Mouse (Mus musculus) limb, embryonic 13.5 days (tissue): Measurements from ENCODE around the gene Smim24. TPM values are rescaled to one million over a fixed set of nuclear protein-coding genes. Genes with fewer than 3 reads are reported as not detected.
A peak's percentile ranks its signal among the peaks of the same experiment; 100 is the strongest.

Experiments used
- ATAC-seq: fragments of 200-750 bp; cut with Nextera tagmentation; 2 replicates; pipeline ENCODE4 v1.8.0; 2017; ENCODE audit warnings: low read depth, moderate number of reproducible peaks, moderate TSS enrichment; ENCODE audit not compliant: low FRiP score
- H3K27ac ChIP-seq: fragments of 300-500 bp; sonication (generic); 2 replicates; pipeline ENCODE4 v1.5.1; 2015; ENCODE audit warnings: inconsistent platforms, mild to moderate bottlenecking, moderate library complexity
- H3K27me3 ChIP-seq: fragments of 300-500 bp; sonication (generic); 2 replicates; pipeline ENCODE4 v1.6.1; 2015; ENCODE audit warnings: mild to moderate bottlenecking, inconsistent platforms
- H3K36me3 ChIP-seq: fragments of 300-500 bp; sonication (generic); 2 replicates; pipeline ENCODE4 v1.6.1; 2015; ENCODE audit warnings: inconsistent platforms, mild to moderate bottlenecking, moderate library complexity
- H3K4me1 ChIP-seq: fragments of 300-500 bp; sonication (generic); 2 replicates; pipeline ENCODE4 v1.6.1; 2015; ENCODE audit warnings: inconsistent platforms
- H3K4me2 ChIP-seq: fragments of 300-500 bp; sonication (generic); replicated peaks from 2 replicates; pipeline ENCODE4 v1.6.1; 2015; ENCODE audit warnings: inconsistent platforms, mild to moderate bottlenecking, moderate library complexity
- H3K4me3 ChIP-seq: fragments of 300-500 bp; sonication (generic); 2 replicates; pipeline ENCODE4 v1.5.1; 2015; ENCODE audit warnings: moderate library complexity, mild to moderate bottlenecking, inconsistent platforms
- H3K9ac ChIP-seq: fragments of 300-500 bp; sonication (generic); 2 replicates; pipeline ENCODE4 v1.6.1; 2015; ENCODE audit warnings: mild to moderate bottlenecking, inconsistent platforms
- H3K9me3 ChIP-seq: fragments of 300-500 bp; sonication (generic); 2 replicates; pipeline ENCODE4 v1.6.1; 2016; ENCODE audit warnings: inconsistent platforms
- WGBS: fragments of 180-500 bp; shearing (Covaris S2); methylation state at CpG from one replicate; pipeline ENCODE4 v1.1.7; 2015; 5-methylcytosine and 5-hydroxymethylcytosine counted together
- polyA plus RNA-seq: library from polyadenylated mRNA; unstranded; fragments of >200 nt; fragmentation: Nextera tagmentation; extraction: Ambion mirVana; gene quantifications from 2 replicates; pipeline ENCODE4 v1.2.1, GENCODE M21; 2015

Gene Smim24
- polyA plus RNA-seq, 1 experiment from 2014 or later, result 4.2 TPM

GRCm38 (mm10) chr10:81399296-81399695, 6.4 kb downstream of the Smim24 start:
- Histone ChIP-seq H3K9ac (no peak overlapping the region), H3K27ac (no peak overlapping the region; the same call in 1 of the 2 replicates), H3K4me3 (no peak overlapping the region), H3K36me3 (peaks cover 50% of the 10 kb centered on the region), H3K4me2 (no peak overlapping the region), H3K4me1 (peaks cover 52% of the 10 kb centered on the region), H3K27me3 (no peaks in the 10 kb centered on the region), H3K9me3 (no peaks in the 10 kb centered on the region)
- ATAC-seq, result no peak
- 53% methylated on average over 5 of the region's 5 CpGs for WGBS

- H3K27me3 ChIP-seq, result no peaks in the 10 kb centered on the region
- peaks cover 56% of the 10 kb centered on the region for H3K4me1 ChIP-seq
- H3K4me3 ChIP-seq, result no peak overlapping the region
- no peak overlapping the region for H3K27ac ChIP-seq
- H3K9me3 ChIP-seq, result no peaks in the 10 kb centered on the region
- 78% methylated on average over 18 of the region's 18 CpGs for WGBS
- peaks cover 56% of the 10 kb centered on the region for H3K36me3 ChIP-seq
- peak overlapping the region; percentile 0; the same call in 1 of the 2 replicates for H3K4me2 ChIP-seq
- no peak for ATAC-seq
- H3K9ac ChIP-seq, result peak overlapping the region; percentile 14; the same call in 1 of the 2 replicates
Measured at GRCm38 (mm10) chr10:81399798-81400308, 7.0 kb downstream of the Smim24 start.

DNA sequence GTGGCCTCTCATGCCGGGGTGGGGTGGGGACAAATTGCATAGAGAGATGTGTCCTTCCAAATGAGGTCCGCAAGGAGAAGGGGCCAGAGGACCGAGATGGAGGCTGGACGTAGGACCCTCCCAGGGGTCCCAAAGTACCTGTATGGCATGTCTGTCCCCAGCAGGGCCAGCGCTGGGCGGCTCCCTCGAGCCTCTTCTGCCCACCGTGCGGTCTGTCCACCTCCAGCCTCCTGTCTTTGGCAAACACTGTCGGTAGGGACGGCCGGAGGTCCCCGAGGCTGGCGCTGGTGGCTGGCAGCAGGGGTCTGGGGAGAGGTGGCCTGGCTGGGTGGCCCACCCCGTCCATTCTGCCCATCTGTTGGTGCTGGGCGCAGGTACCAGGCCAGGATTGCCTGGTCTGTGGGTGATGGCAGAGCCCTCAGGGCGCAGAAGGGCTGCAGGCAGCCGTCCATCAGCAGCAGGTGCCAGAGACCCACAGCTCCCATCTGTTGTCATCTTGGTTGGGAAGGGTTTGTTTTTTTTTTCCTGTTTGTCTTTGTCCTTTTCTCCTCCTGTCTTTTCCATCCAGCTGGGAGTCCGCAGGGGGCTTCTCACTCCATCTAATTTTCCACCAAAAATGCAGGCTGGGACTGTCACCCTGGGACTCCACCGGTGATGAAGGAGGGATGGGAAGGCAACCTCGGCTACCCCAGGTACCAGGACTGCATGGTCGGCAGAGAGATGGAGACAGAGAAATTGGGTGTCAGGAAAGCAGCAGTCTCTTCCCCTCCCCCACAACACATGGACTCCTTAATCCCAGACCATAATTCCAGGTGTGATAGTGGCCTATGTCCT, 7.7 kb downstream of the Smim24 start:
- H3K27ac ChIP-seq, result peak overlapping the region; percentile 92; the same call in 1 of the 2 replicates
- peaks cover 56% of the 10 kb centered on the region for H3K4me1 ChIP-seq
- H3K9ac ChIP-seq, result no peak overlapping the region; the same call in 1 of the 2 replicates
- H3K4me3 ChIP-seq, result no peak overlapping the region
- 48% methylated on average over 22 of the region's 22 CpGs for WGBS
- H3K27me3 ChIP-seq, result 0 out of 2 replicates have a peak, but pooled peaks cover 3% of the 10 kb centered on the region
- ATAC-seq, result no peak
- H3K9me3 ChIP-seq, result no peaks in the 10 kb centered on the region
- peak overlapping the region; percentile 0; the same call in 1 of the 2 replicates for H3K4me2 ChIP-seq
- peaks cover 63% of the 10 kb centered on the region for H3K36me3 ChIP-seq

DNA sequence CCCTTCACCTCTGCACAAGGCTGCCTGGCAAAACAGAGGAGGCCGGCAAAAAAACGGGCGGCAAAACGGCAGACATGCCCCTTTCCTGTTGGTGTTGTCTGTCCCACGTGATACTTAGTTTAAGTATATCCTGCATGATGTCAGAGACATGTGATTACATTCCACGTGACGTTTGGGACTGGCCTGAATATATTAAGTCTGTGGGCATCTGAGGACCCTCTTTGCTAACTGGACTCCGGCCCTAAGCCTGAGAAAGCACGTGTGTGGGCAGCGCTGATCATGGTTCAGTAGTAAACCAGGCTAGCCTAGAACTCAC, 8.3 kb downstream of the Smim24 start:
- Histone ChIP-seq H3K4me3 (no peak overlapping the region), H3K4me1 (peaks cover 56% of the 10 kb centered on the region), H3K27ac (peak overlapping the region; percentile 92), H3K4me2 (peak overlapping the region; percentile 49), H3K36me3 (peaks cover 69% of the 10 kb centered on the region), H3K27me3 (0 out of 2 replicates have a peak, but pooled peaks cover 6% of the 10 kb centered on the region), H3K9me3 (no peaks in the 10 kb centered on the region), H3K9ac (no peak overlapping the region)
- 0 out of 2 replicates have a peak, but pooled peaks have one; percentile 2 for ATAC-seq
- 33% methylated on average over 10 of the region's 10 CpGs for WGBS

DNA sequence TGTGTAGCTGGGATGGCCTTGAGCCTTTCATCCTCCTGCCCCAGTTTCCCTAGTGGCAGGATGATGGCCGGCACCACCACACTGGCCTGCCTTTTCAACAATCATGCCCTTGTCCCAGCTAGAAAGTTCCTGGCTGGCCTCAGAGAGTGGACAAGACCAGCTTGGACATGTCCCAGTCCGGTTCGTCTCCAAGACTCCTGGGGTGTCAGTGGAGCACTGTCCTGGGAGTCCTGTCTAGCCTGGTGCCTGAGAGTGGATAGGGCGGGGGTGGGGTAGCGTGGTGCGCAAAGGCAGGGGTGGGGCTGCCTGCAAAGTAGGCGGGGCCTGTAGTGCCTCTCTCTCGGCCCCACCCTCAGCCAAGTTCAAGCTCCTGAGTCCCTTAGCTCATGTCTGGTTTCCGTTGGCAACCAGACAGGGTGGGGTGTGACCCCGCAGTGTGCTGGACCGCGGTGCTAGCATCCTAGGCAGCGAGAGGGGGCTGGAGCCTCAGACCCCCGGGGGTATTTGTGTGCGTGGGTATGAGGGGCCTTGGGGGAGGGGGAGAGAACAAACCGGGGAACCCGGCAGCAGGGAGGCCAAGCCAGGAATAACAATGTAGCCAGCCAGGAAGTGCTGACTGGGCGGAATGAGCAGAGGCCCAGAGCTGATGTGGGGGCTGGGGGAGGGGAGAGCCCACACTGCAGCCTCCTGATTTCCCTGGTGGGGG, 8.8 kb downstream of the Smim24 start:
- Histone ChIP-seq H3K4me3 (peak overlapping the region; percentile 17), H3K9me3 (no peaks in the 10 kb centered on the region), H3K4me1 (peaks cover 61% of the 10 kb centered on the region), H3K27ac (peak overlapping the region; percentile 92), H3K27me3 (0 out of 2 replicates have a peak, but pooled peaks cover 6% of the 10 kb centered on the region), H3K4me2 (peak overlapping the region; percentile 49), H3K36me3 (peaks cover 71% of the 10 kb centered on the region), H3K9ac (peak overlapping the region; percentile 32; the same call in 1 of the 2 replicates)
- peak; percentile 89 for ATAC-seq
- 9% methylated on average over 18 of the region's 18 CpGs for WGBS

DNA sequence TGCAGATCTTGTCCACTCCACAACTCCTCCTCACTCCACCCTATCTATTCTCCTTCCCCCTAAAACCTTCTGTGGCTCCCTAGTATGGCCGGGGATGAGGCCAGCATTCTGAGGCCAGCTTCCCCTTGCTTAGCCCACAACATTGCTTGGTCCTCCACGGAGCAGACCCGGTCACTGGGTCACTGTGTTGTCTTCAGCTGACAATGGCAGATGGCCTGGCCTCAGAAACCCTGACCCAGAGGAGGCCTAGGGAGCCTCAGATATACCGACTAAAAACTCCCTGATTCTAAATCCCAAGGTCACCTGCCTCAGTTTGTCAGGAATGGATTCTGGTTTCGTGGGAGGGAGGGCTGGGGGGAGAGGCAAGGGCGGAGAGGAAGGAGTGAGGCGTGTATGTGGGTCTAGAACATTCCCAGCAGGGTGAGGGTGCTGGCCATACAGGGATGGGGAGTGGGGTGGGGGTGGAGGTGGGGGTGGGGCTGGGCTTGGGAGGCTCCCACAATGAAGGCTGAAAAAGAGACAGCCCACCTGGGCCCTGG, 9.4 kb downstream of the Smim24 start:
- Histone ChIP-seq H3K4me3 (peak overlapping the region; percentile 17; the same call in 1 of the 2 replicates), H3K27me3 (0 out of 2 replicates have a peak, but pooled peaks cover 10% of the 10 kb centered on the region), H3K9ac (peak overlapping the region; percentile 50), H3K4me1 (peaks cover 68% of the 10 kb centered on the region), H3K4me2 (peak overlapping the region; percentile 49), H3K9me3 (no peaks in the 10 kb centered on the region), H3K36me3 (peaks cover 74% of the 10 kb centered on the region), H3K27ac (peak overlapping the region; percentile 92)
- 21% methylated on average over 7 of the region's 7 CpGs for WGBS
- peak; percentile 12 for ATAC-seq

- no peaks in the 10 kb centered on the region for H3K9me3 ChIP-seq
- H3K27ac ChIP-seq, result peak overlapping the region; percentile 92
- 60% methylated on average over 10 of the region's 10 CpGs for WGBS
- H3K4me2 ChIP-seq, result 0 out of 2 replicates have a peak overlapping the region, but pooled peaks have one; percentile 49
- peaks cover 80% of the 10 kb centered on the region for H3K4me1 ChIP-seq
- no peak for ATAC-seq
- H3K27me3 ChIP-seq, result peaks cover 21% of the 10 kb centered on the region
- H3K9ac ChIP-seq, result peak overlapping the region; percentile 31; the same call in 1 of the 2 replicates
- H3K4me3 ChIP-seq, result no peak overlapping the region
- peaks cover 77% of the 10 kb centered on the region for H3K36me3 ChIP-seq
Measured at GRCm38 (mm10) chr10:81403511-81403910, 10.7 kb downstream of the Smim24 start.

GRCm38 (mm10) chr10:81404082-81404481, 11.2 kb downstream of the Smim24 start:
- WGBS, result 11% methylated on average over 9 of the region's 9 CpGs
- Histone ChIP-seq H3K9me3 (no peaks in the 10 kb centered on the region), H3K9ac (no peak overlapping the region), H3K27me3 (peaks cover 24% of the 10 kb centered on the region), H3K4me2 (no peak overlapping the region), H3K27ac (no peak overlapping the region), H3K36me3 (peaks cover 75% of the 10 kb centered on the region), H3K4me1 (peaks cover 85% of the 10 kb centered on the region), H3K4me3 (no peak overlapping the region)
- ATAC-seq, result no peak

DNA sequence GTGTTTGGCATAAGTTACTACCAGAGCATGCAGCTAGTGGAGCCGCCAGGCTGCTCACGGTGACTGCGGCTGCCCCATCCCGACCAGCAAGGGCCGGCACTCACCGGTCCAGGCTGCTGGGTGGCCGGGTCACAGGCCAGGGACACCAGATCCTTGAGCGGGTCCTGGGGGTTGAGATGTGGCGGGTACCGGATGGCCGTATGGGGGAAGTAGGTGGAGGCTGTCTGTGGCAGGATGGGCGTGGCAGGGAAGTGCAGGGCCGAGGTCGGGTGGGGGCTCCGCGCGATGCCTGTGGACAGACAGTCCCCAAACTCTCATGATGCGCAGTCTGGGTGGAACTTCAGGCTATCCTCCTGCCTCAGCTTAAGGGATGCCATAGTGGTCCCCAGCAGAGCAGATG, 11.9 kb downstream of the Smim24 start:
- no peak for ATAC-seq
- no peak overlapping the region for H3K4me3 ChIP-seq
- H3K9ac ChIP-seq, result no peak overlapping the region
- H3K4me2 ChIP-seq, result no peak overlapping the region
- H3K4me1 ChIP-seq, result peaks cover 87% of the 10 kb centered on the region
- H3K36me3 ChIP-seq, result peaks cover 69% of the 10 kb centered on the region
- H3K27me3 ChIP-seq, result peaks cover 24% of the 10 kb centered on the region
- no peak overlapping the region; the same call in 1 of the 2 replicates for H3K27ac ChIP-seq
- no peaks in the 10 kb centered on the region for H3K9me3 ChIP-seq
- WGBS, result 61% methylated on average over 18 of the region's 18 CpGs

DNA sequence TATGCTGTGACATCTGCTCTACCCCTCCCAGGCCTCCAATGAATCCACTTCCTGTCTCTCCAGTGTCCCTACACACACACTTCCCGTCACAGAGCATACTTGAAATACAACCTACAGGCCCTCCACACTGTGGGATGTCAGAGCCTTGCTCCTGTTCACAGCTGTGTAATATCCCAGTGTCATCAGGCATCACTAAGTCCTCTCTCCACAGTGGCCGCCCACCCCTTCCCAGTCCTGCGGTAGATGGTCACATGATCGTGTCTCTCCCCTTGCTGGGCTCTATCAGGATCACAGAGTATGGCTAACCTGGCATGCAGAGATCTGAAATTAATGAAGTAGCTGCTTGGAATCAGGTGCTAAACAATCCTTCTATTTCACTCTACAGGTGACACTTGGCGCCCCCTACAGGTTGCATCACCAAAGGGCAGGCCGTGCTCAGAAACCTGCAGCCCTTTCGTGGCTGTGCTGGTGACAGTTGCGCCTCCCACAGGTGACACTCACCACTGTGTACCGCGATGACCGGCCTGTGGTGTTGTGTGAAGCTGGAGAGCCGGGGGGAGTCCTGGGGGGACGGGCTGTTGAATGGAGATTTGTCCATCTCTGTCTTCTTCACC, 12.8 kb downstream of the Smim24 start:
- Histone ChIP-seq H3K9ac (no peak overlapping the region), H3K4me3 (no peak overlapping the region), H3K27ac (0 out of 2 replicates have a peak overlapping the region, but pooled peaks have one; percentile 0), H3K27me3 (peaks cover 24% of the 10 kb centered on the region), H3K36me3 (peaks cover 60% of the 10 kb centered on the region), H3K4me2 (peak overlapping the region; percentile 53; the same call in 1 of the 2 replicates), H3K9me3 (no peaks in the 10 kb centered on the region), H3K4me1 (peaks cover 87% of the 10 kb centered on the region)
- no peak for ATAC-seq
- 49% methylated on average over 13 of the region's 13 CpGs for WGBS
